Mouse (Mus musculus) c-Kit-positive CD71-positive TER-119-positive erythroid progenitor cells, embryonic 14.5 days (primary cell): ENCODE results near the gene Lingo3.
A peak's percentile ranks its signal among the peaks of the same experiment; 100 is the strongest.

Experiments
- DNase-seq: peaks from one replicate; pipeline ENCODE4 v3.0.0-alpha.2; 2013; ENCODE audit warnings: low spot score

The Lingo3 gene

GRCm38 (mm10) chr10:80799070-80799566, 44.7 kb downstream of the Lingo3 start:
- DNase-seq = no peak

GRCm38 (mm10) chr10:80798150-80799006, 45.5 kb downstream of the Lingo3 start, which contains the start of the genes Sf3a2 and Plekhj1:
Gene Sf3a2, plus strand, starts transcription at chr10:80798198.
Gene Plekhj1, minus strand, starts transcription at chr10:80798626.
- peak; percentile 94 for DNase-seq

GRCm38 (mm10) chr10:80797186-80798149, 46.4 kb downstream of the Lingo3 start:
- no peak for DNase-seq

- no peak for DNase-seq
These were observed 47.5 kb downstream of the Lingo3 start for GRCm38 (mm10) chr10:80796307-80796848.

GRCm38 (mm10) chr10:80794750-80795149, 49.1 kb downstream of the Lingo3 start:
- DNase-seq = no peak

GRCm38 (mm10) chr10:80793803-80794202, 50.0 kb downstream of the Lingo3 start:
- no peak for DNase-seq

- DNase-seq = no peak
These were observed 50.6 kb downstream of the Lingo3 start for GRCm38 (mm10) chr10:80793033-80793784.

- no peak for DNase-seq
These were observed 51.4 kb downstream of the Lingo3 start for GRCm38 (mm10) chr10:80792175-80793032.

GRCm38 (mm10) chr10:80791476-80792174, 52.2 kb downstream of the Lingo3 start:
- DNase-seq = no peak

- DNase-seq = no peak
These were observed 53.0 kb downstream of the Lingo3 start for GRCm38 (mm10) chr10:80790761-80791404.

- no peak for DNase-seq
These were observed 56.3 kb downstream of the Lingo3 start for GRCm38 (mm10) chr10:80787517-80787916.

GRCm38 (mm10) chr10:80785963-80786362, 57.9 kb downstream of the Lingo3 start:
- DNase-seq = no peak

- no peak for DNase-seq
These were observed 59.0 kb downstream of the Lingo3 start for GRCm38 (mm10) chr10:80784871-80785270.

GRCm38 (mm10) chr10:80784302-80784701, 59.5 kb downstream of the Lingo3 start:
- DNase-seq = no peak
